Mouse (Mus musculus) kidney, postnatal 25 days (tissue): Measurements from ENCODE around the gene Sgce.
"Not testable (repeated sequence)": the region's sequence is repeated elsewhere in the genome, so short reads cannot be mapped to it uniquely, and the experiment has no call there.

ENCODE experiments used
- DNase-seq, 2 experiments: peaks; one replicate each; pipeline ENCODE4 v3.0.0; 2021; ENCODE audit warnings: mixed read lengths in 2 of 2

Gene Sgce

DNA sequence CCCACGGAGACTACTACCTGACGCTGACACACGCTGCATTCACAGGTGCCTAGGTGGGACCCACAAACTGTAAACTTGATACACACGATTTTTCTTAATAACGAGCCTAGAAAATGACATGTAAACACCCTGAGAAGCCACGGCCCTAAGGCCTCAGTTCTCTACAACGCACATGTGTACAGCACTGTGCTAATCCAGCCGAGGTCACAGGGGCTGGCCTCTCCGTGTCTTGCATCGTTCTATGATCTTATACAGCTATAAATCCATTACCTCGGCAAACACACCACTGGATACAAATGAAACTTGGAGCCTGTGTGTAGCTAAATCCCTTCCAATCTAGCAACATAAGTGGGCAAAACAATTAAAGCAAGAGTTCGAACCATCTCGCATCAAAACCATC lies 24.3 kb downstream of the Sgce start:
- no peak for DNase-seq

DNA sequence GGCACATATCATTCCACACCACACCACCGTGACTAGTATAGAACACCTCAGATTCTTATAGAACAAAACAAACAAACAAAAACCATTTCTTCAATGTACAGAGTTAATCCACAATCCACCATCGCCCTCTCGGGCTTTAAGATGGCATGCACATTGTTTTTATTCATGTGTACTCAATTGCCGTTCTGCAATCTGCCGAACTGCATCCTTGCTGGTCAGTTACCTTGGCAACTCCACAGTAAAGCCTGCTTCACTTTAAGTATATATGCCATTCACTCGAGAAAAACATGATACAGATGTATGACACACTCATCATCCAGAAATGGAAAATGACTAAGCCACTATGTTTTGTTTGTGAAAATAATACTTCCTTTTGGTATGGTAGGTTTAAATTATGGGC lies 24.9 kb downstream of the Sgce start:
- DNase-seq, result no peak

DNA sequence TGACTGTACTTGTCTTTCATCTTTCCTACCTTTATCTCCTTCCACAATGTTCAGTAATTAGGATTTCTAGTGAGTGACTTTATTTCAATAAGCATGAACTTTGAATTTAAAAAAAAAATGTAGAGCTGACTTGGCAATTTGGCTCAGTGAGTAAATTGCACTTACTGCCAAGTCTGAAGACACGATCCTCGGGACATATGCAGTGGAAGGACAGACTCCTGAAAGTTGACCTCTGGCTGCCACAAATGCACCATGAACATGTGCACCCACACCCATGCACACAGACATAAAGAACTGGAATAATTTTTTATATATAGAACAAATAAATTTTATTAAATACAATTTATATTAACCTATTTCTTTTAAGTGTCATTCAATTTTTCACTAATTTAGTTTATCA lies 29.7 kb downstream of the Sgce start:
- DNase-seq, result no peak

DNA sequence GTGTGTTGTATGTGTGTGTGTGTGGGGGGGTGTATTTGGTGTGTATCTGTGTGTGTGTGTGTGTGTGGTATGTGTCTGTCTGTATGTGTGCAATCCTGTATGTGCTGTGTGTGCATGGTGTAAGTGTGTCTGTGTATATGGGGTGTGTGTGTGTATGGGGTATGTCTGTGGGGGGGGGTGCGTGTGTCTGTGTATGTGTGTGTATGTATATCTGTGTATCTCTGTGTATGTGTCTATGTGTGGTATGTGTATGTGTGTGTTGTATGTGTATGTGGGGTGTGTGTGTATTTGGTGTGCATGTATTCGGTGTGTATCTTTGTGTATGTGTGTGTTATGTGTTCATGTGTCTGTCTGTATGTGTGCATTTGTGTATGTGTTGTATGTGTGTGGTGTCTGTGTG lies 30.8 kb downstream of the Sgce start:
- DNase-seq, result no peak

DNA sequence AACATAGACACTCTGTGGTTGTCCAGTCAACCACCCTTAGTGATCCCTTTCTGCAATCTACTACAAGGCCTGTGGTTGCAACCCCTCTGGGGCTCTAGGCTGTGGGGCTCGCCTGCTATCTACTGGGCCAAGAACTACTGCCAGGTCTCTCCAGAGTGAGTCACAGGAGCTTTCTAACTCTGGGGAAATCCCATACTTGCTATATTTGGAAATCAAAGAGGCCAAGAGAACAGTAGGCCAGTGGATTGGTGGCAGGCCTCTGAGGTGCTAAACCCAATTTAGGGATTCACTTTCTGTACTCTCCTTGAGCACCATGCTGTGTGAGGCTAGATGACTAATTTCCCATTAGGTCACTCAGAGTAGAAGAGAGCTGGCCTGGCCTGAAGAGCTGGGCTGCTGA lies 38.0 kb downstream of the Sgce start:
- DNase-seq, result no peak

DNA sequence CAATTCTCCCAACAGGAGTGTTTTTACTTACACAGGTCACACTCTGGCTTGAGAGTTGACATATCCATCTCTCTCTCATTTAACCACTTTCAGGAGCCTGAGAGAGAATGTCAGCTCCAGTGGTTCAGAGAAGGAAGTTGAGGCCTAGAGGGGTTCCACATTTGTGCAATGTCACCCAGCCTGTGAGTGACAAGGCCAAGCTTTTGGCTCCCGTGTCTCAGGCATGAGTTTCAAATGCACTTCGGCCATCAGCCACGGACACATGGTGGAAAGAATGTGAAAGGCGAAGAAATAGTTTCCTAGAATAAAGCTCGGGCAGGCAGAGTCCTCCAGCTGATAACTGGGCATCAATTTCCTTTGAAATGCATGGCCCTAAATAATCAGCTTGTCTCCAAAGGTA lies 40.6 kb downstream of the Sgce start:
- no peak for DNase-seq

DNA sequence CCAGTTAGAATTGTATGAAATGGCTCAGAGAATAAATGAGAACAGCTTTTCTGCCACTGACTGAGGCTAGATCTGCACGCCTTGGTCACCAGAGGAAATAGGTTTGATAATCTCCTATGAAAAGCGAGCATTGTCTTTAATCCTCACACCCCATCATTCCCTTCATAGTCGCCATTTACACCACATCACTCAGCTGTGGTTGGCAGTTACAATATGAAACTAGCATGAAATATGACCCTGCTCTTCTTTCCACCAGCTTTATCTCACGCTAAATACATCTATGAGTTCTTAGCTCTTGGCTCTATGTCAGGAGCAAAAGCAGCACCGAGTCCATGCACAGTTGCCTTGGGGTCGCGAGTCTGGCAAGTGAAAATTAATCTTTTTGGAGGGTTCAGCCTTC lies 43.1 kb downstream of the Sgce start:
- DNase-seq, result no peak

DNA sequence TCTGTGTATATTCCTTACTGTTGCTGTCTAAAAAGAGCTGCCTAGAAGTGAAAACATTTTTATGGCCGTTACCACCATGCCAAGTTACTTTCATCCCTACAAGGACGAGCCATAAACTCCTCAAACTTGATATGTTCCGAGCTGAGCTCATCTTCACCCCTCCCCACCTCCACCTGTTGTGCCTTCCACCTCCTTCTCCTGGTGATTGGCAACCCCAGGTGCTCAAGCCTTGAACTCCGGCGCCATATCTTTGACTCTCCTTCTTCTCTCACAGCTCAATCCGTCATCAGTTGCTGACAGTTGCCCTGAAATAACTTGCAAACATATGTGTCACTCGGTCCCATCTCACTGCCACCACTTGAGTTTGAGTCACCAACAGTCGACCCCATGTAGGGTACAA lies 45.4 kb downstream of the Sgce start:
- DNase-seq, result no peak

DNA sequence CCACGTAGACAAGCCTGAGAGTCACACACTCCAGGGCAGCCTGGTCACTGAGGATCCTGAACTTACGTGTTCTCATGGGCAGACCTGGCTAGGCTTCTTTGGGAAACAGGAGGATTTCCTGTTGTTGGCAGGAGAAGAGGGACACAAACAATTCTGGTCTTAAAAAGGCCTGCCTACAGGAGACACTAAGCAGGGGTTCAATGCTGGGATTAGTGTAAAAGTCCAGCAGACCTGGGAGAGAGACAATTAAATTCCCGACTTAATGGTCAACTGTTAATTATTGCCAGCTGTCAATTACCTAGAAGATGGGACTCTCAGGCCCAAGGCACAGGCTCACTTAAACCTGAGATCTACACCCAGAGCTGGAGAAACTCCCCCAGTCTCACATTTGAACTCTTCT lies 51.2 kb downstream of the Sgce start:
- no peak for DNase-seq

DNA sequence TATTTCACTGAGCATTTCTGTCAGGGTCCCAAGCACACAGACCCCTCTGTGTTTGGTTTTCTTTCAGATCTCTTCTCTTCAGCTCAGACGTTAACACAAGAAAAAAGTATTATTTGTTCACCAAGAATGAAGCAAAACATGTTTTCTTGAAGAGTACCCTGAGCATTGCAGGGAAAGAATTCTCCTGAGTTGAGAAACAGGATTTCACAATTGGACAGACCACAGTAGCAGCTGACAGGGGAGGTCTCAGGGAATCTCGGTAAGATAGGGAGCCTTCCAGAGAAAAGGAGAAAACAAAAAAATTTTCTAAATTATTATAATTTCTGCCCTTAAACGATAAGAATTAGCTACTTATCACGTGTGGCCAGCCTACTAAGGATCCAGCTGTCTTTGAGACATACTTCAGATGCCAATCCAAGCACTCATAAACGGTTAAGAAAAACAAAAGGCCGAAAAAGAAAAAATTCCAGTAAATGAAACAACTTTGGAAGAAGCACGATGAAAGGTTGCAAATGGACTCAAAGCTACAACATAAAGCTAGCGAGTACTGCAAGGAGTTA lies 52.3 kb downstream of the Sgce start:
- DNase-seq, result no peak

DNA sequence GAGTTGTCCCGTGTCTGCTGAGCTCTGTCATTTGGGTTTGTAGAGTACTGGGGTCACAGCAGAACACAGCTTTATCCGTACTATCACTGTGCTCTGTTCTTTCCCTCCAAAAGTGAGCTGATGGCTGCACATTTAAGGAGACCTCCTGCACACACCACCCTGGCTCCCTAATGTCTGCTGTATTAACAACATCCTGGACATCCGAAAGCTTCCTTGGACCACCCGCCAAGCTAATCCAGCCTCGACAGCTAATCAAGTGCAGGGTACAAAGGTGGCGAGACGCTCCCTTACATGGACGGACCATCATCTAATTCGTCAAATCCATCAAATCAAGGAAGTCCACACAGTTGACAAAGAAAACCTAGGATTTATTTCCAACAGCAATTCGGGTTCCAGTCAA lies 53.5 kb downstream of the Sgce start:
- no peak for DNase-seq

DNA sequence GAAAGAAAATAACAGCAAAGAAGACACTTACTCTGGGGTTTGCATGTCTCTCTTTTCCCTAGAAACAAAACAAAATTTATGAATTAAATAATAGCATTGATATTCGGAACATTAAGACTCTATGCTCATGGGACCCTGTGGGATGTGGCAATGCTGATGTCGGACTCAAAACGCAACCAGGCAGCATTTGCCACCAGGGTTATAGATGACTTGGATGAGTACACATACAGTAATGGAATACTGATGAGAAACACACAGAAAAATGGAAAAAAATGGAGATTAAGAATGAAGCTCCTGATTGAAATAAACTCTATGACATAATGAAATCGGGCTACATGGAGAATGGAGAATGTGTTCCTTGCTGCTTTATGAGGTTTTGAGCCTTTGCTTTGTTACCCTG lies 56.6 kb downstream of the Sgce start:
- DNase-seq, result no peak

DNA sequence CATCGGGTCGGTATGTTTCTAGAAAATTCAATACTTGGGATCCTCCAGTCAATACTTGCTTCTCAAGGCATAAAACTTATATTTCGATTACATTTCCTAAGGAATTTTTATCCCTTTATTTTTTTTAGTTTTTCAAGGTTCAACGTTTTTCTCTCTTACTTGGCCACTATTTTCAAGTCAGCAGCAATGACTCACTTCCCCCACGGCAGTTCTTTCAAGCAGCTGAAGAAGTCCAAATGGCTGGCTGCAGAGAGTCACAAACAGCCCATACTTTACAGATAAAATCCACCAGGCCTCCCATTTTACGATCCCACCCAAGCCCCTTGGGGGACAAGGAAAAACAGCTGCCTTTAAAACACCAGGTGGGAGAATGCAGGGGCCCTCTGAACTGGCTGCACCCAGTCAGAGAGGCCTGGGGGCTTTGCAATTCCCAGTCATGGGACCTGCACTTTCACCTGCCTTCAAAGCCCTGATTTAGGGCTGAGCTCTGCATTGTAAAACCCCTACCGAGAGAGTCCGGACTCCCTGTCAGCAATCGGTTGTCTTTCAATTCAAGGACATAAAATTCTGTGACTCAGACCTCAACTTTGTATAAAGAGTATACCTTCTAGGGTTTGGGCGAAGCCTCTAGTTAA lies 62.2 kb downstream of the Sgce start:
- DNase-seq, result no peak

DNA sequence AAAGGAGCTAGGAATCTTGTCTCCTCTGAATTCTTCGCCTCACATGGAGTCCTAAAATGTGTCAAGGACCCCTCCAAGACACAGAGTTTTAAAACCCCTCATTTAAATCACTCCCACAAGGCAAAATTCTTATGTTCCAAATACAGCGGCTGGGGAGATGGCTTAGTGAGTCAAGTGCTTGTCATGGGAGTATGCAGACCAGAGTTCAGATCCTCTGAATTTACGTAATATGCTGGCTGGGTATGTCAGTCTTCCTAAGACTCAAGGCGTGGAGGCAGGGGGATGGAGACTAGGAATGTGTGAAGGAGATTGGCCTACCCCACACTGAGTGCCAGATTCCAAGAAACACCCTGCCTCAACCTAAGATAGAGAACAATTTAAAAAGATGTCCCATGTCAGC lies 66.4 kb downstream of the Sgce start:
- DNase-seq, result no peak

DNA sequence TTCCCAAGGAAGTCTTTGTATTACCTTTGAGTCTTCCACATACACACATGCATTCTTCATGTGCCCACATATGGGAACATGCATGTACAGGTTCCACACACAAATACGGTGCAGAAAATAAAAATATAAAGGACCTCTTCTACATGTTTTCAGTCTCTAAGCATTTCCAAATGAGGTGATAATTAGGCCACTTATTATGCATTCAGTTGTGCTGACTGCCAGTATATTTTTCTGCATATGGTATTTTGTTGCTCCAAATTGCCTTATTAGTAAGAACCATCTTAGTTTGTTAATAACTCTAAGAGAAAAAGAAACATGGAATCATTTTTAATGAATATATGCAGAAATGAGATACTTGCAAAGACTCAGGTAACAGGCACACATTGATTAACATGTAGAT lies 67.0 kb downstream of the Sgce start:
- no peak for DNase-seq

DNA sequence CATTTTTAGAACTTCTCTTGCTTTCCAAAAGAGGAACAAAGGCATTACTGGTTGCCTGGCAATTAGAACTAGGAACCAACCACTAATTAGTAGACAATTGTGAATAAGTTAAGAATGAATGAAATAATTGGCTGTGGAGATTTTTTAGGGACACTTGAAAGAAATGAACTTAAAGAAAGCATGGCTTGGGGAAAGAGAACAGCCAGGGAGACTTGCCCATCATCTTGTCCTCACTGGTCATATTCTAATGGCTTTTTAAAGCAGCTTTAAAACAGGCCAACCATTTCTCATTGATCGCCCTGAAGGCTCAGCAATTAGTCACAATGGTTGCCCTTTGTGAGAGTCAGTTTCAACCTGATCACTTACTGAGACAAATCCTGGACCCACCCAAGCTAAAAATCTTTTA lies 69.6 kb downstream of the Sgce start:
- no peak for DNase-seq

DNA sequence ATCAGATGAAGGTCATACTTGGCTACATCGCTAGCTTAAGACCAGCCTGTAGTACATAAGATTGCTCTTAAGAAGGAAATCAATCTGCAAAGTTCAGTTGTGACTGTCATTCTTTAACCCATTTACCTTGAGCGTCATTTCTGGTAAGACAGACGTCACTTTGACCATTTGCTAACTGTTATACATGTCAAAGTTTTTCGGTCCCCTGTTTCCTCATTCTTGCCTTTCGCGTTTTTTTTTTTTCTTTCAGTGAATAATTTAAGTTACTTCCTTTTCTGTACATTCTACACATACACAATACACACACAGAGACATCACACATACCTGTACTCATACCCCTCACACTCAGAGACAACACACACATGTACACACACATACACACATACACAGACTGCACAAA lies 81.9 kb downstream of the Sgce start:
- no peak for DNase-seq

DNA sequence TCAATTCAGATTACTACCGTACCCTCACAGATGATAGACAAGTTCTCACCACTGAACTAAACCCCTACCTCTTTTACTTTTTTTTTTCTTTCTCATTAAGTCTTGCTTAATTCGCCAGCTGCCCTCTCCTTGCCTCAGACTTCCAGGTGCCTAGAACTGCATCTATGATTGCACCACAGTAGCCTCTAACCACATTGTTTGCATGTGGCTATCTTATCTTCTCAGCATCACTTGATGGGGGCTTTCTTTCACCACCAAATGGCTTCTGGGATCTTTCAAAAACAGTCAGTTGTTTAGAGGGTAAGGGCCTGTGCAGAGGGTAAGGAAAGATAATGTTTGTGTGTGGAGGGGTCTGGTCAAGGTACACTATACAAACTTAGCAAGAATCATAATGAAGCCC lies 82.7 kb downstream of the Sgce start:
- DNase-seq, result no peak

DNA sequence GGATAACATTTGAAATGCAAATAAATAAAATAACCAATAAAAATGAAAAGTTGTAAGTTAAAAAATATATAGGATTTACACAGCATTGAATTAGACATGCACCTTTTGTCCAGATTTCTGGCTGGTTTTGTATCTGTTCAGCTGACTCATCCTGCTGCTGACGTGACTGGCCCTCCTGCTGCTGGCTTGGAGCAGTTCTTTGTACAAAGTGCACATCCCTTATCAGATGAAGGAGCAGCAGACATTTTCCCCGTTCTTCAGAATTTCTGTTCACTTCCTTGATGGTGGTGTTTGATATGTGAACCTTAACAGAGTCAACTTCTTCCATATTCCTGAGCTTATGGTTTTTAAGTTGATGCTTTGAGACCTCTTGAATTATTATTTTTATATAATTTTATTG lies 83.5 kb downstream of the Sgce start:
- no peak for DNase-seq

DNA sequence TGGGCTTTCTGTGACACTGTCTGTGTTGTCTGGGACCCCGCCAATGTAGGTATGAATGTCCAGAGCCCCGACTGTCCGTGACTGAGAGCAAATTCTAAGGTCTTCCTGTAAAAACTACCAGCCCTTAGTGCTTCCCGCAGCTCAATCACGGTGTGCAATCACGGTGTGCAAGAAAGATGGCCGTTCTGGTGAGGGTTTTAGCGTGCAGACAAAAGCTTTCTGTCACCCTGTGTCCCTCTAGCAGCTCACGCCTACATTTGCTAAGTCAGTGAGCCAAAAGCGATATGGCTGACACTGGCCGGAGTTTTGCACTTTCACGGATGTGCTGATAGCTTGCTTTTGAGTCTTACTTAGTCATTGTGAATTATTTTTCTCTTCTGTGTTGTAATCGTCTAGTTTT lies 88.1 kb downstream of the Sgce start:
- DNase-seq, result no peak

DNA sequence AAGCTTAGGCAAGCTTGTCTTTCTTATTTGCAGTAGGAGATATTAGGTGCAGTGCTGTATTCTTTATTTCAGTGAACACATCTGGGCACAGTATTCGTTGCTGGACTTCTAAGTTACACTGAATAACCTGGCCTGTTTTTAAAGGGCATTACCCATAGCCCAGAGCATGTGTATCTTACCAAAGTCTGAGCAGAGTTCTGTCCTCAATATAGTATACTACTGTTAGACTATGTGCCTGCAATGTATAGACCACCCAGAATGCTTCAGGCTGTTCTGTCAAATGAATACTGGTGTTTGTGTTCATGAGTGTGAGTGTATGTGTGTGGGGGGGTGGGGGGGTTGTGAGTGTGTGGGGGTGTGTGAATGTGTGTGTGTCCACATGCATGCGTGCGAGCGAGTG lies 91.1 kb downstream of the Sgce start:
- no peak for DNase-seq

DNA sequence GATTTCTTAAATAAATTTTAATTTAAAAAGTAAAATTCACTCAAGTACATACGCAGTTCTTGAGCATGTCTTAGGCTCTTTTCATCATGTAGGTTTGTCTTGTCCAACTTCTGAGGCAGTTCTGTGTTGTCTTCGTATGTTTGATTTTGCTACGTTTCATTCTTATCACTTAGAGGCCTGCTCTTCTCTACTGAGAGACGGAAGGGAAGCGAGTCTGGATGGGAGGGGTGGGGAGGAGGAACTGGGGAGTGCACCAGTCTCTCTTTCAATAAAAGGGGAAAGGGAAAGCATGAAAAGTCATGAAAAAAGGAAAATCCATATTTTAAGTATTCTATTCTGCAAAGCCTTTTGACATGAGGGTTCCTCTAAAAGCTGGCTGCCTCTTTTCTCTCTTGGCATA lies 91.5 kb downstream of the Sgce start:
- DNase-seq, result no peak

DNA sequence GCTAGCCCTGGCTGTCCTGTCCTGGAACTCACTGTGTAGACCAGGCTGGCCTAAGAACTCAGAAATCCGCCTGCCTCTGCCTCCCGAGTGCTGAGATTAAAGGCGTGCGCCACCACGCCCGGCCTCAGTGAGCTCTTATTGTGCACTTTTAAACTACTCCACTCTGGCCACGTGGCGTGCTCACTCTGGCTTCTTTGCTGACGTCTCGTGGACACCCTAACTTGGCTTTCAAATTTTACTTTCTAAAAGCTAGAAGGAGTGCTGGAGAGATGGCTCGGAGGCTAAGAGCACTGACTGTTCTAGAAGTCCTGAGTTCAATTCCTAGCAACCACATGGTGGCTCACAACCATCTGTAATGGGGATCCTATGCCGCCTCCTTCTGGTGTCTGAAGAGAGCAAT lies 93.3 kb downstream of the Sgce start:
- DNase-seq, result not testable (repeated sequence)

DNA sequence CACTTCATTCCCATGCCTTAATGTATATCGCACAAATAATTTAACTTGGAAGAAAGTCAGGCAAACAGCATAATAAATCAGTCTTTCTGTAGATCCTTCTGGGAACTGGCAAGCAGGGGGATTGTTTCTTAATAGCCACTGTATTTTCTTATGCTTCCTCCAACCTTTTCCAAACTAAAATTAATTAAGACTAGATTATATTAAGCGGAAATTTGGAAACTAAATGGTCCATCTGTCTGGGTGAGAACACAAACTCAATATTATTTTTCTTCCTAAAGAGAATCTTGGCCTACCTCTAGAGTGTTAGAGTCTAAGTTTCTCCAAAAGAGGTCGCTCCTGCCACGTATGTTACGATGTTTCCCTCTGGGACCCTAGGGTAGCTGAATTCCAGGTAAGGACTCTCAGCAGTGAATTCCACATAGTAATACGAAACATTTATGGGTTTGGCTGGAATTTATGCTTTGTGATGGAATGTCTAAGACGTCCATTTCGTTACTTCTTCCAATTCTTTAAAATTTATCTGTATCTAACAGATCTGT lies 94.3 kb downstream of the Sgce start:
- no peak for DNase-seq

DNA sequence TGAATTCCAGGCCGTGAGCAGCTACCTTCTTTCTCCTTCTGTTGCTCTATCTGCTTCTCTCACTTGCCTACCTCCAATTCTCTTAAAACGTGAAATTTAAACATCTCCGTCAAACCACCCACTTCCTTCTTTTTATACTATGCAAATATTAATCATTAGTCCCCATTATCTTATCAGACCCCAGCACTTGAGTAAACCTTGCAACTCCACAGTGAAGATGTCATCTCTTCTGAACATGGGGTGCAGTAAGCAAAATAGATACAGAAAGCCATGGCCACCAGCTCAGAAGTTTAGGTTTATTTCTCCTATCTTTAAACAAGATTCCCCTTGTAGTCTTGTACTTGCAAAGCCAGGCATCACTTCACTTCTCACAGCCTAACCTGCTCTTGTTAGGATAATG lies 99.7 kb downstream of the Sgce start:
- no peak for DNase-seq
